Mouse (Mus musculus): ENCODE data around the gene Dync2li1. TPM values are rescaled to one million over a fixed set of nuclear protein-coding genes. Genes with fewer than 3 reads are reported as not detected.

The Dync2li1 gene
- polyA plus RNA-seq, 1 experiment, result 29.6 TPM

DNA sequence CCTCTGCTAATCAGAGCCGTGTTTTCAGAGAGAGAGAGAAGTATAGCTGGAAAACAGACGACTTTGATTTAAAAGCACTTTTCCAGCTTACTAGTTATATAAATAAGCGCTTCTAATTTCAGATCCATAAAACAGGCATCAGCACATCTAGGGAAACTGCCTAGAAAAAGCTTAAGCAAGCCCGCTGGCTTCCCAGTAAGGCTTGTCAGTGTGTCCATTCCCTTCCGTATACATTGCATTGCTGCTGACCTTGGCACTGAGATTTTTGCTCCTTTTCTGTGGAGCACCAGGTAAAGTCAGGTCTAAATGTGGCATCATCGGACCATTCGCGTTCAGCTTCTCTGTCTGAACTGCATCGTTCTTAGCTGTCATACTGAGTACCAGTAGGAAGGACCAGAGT is 16.0 kb downstream of the Dync2li1 start:
- peak in 1 of 2 experiments; percentile 20 for DNase-seq (ENCODE audit: extremely low spot score in 1 of 2, low spot score in 1 of 2)

DNA sequence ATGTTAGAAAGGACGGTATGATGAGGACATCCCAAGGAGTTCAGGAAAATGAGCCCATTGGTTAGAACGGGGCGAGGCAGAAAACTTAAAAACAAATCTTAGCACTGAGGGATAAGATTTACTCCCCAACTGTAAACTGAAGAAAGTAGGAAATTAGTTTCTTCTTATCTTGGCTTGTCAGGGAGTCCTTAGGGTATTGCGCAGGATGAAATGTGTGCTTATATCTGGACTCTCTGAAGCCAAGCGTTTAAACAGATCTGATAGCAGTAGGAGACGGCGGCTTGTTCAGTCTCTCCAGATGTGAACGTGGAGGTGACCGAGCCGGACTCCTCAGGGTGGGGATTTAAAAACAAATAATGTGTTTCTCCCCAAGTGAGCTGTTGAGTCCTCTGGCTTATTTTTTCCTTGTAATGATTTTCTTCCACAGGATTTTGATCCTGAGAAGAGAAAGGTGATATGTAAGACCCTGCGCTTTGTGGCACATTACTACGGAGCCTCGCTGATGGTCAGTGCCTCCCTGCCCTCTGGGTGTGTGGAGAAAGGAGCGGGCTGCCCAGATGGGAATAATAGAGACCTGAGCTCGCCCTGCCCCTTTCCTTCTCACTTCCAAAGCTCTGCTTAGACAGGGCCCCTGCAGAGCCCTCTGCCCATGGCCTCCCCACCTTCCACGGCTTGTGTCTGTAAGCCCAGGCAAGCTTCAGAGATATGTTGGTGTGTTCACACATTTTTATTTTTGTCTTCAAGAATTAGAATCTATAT is 18.2 kb downstream of the Dync2li1 start:
- no peak for DNase-seq (ENCODE audit: extremely low spot score in 1 of 2, low spot score in 1 of 2)

- DNase-seq (ENCODE audit: extremely low spot score in 1 of 2, low spot score in 1 of 2), result no peak
Measured at GRCm38 (mm10) chr17:84645119-84645518, 18.8 kb downstream of the Dync2li1 start.

GRCm38 (mm10) chr17:84645894-84646293 is 19.6 kb downstream of the Dync2li1 start:
- DNase-seq (ENCODE audit: extremely low spot score in 1 of 2, low spot score in 1 of 2), result no peak

DNA sequence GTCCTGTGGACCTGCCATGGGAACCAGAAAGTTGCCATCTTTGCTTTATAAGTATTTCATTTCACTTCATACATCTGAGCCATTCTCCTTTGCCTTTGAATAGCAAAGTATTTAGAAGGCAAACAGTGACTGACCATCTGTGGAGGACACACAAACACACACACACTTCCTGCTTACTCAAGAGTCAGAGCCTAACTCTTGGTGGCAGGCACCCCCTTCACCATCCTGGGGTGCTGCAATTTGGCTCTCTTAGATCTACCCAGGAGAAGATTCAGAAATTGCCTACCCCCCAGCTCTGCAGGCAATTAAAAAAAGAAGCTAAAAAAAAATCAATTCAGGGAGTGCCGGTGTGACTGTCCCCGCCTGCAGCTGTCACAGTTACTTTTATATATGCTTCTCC is 20.2 kb downstream of the Dync2li1 start:
- DNase-seq (ENCODE audit: extremely low spot score in 1 of 2, low spot score in 1 of 2), result peak in 1 of 2 experiments; percentile 31

GRCm38 (mm10) chr17:84647630-84648029 is 21.3 kb downstream of the Dync2li1 start:
- DNase-seq (ENCODE audit: extremely low spot score in 1 of 2, low spot score in 1 of 2), result no peak

- no peak for DNase-seq (ENCODE audit: extremely low spot score in 1 of 2, low spot score in 1 of 2)
Measured at GRCm38 (mm10) chr17:84650302-84651017, 24.2 kb downstream of the Dync2li1 start.

DNA sequence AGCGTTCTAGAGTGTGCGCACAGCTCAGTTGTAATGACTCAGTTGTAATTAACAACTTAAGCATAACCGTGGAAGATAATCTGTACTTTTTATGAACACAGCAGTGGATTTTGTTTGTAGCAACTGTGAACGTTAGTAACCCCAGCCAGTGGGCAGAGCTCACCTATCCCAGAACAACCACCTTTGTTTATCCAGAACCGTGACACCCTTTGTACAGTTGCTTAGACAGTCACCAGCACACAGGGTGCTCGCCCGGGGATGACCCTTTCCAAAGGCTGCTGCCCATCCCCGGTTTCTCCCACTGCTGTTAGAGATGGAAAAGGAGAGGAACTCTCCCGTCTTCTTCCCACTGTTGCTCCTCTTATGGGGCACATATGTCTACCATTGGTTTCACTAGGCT is 27.2 kb downstream of the Dync2li1 start:
- DNase-seq (ENCODE audit: extremely low spot score in 1 of 2, low spot score in 1 of 2), result no peak

DNA sequence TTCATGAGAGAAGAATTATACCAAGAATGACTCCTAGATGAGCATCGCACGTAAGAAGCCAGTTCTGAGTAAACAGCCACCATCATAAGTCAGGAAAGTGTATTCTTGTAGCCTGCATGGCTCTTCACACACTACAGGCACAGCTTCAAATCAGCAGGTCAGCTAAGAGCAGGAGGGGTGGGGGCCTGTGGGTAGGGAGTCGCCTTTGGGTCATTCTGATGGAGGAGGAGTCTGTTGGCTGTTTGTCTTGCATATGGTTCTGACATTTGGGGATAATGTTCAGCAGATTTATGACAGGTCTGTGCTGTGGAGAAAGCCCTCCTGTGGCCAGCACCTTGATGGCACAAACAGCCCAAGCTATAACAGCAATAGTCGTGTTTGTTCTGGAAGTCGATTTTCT is 29.9 kb downstream of the Dync2li1 start:
- DNase-seq (ENCODE audit: extremely low spot score in 1 of 2, low spot score in 1 of 2), result no peak

DNA sequence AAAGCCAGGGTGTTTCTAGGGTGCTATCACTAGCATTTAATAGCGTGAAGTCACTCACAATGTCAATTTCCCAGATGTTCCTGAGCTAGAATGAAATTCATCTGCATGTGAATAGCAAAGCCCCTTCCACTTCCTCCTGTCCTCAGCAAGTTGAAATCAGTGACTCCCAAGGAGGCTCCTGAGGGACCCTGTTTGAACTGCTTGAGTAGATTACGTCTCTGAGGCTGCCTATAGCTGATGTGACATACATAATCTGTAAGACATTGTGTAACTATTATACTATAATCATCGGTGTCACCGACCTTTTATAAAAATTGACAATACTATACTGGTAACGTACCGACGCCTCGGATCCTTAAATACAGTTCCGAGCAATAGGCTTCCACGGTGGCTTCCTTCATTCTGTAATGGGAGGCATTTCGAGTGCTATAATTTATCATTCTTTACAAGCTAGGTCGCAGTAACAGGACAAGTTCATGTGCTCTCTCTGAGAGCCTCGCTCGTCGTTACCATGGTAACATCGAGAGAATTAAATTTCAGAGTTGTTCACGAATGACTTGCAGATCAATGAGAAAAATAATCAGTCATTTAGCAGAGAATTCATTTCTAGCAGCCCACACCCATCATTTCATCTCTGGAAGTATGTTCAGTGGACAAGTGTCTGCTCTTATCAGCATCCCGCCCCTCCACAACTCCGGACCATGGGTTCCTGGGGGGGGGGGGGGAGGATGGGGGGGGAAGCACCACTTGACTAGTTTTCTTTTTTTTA is 30.5 kb downstream of the Dync2li1 start:
- DNase-seq (ENCODE audit: extremely low spot score in 1 of 2, low spot score in 1 of 2), result no peak

- DNase-seq (ENCODE audit: extremely low spot score in 1 of 2, low spot score in 1 of 2), result no peak
Measured at GRCm38 (mm10) chr17:84657422-84657732, 31.1 kb downstream of the Dync2li1 start.

- DNase-seq (ENCODE audit: extremely low spot score in 1 of 2, low spot score in 1 of 2), result no peak
Measured at GRCm38 (mm10) chr17:84657782-84658181, 31.5 kb downstream of the Dync2li1 start.

- DNase-seq (ENCODE audit: extremely low spot score in 1 of 2, low spot score in 1 of 2), result no peak
Measured at GRCm38 (mm10) chr17:84658195-84658594, 31.9 kb downstream of the Dync2li1 start.

- DNase-seq (ENCODE audit: extremely low spot score in 1 of 2, low spot score in 1 of 2), result no peak
Measured at GRCm38 (mm10) chr17:84658951-84659350, 32.7 kb downstream of the Dync2li1 start.

DNA sequence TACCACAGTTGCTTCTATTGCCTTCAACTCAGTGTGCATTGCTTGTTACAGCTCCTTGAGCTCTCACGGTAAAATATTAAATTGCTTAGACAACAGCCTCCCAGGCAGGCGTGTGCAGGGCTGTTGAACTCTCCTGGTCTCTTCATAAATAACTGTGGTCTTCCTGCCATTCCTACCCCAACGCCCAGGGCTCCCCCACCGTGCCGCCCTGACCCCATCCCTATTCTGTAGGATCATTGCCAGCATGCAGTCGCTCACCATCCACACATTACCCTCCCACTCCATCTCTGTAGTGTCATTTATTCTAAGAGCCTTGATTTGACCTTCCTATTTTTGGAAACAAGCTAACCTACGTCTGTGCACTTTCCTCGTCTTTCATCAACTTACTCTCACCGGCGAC is 38.8 kb downstream of the Dync2li1 start:
- DNase-seq (ENCODE audit: extremely low spot score in 1 of 2, low spot score in 1 of 2), result no peak

GRCm38 (mm10) chr17:84665691-84666090 is 39.4 kb downstream of the Dync2li1 start:
- no peak for DNase-seq (ENCODE audit: extremely low spot score in 1 of 2, low spot score in 1 of 2)

- no peak for DNase-seq (ENCODE audit: extremely low spot score in 1 of 2, low spot score in 1 of 2)
Measured at GRCm38 (mm10) chr17:84667848-84668247, 41.6 kb downstream of the Dync2li1 start.

DNA sequence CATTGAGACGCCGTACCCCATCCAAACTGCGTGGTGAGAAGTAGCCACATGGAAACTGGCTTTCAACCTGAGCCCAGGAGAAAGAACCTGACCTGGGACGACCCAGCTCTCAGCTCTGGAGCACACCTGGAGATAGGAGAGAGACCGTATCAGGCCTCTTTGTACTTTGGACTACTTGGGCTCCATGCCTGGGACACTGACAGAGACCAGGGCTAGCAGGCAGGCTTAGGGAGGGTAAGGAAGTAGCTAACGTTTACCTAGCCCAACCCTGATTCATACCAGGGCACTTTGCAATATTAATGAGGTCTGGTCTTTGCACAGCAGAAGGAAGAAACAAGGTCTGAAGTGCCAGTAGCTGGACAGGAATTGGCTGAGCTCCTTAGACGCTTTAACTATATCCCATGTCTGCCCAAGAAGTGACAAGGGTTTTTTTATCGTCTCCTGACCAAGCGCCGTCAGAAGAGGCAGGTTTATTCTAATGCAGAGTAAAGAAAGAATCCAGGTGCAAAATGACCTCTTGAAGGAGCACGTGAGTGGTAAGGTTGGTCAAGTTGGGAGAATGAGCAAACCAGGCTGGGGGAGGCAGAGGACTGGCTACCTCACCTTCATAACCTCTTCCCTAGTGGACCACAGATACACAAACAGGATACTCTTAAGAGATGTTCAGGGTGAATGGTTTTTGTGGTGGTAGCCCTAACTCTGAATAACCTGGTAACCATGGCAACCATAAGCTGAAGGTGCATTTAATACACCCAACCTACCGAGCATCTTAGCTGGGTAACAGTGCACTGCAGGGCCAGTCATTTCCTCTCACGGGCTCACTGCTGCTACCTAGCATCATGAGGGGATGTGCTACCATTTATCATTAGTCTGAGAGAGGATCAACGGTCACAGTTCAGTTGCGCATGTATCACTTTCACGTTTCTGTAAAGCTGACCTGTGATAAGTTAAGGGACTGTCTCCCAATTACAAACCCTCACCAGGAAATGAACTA is 46.4 kb downstream of the Dync2li1 start:
- no peak for DNase-seq (ENCODE audit: extremely low spot score in 1 of 2, low spot score in 1 of 2)

DNA sequence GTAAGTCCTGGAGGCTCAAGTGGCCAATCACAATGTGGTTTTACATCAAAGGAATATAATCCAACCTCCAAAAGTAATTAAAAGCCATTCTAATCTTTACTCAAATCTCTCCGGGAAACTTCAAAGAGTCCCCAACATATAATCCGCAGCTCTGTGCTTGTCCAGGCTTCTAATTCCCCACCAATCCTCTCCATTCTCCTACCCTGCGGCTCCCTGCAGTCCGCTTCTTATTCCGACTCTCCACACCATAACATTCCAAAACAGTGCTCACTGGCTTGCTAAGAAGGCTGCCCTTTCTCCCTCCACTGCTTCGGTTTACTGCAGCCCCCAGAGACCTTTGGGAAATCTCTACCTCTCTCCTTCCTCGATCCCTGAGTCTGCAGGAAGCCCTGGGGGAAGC is 47.8 kb downstream of the Dync2li1 start:
- DNase-seq (ENCODE audit: extremely low spot score in 1 of 2, low spot score in 1 of 2), result no peak

- peak in 1 of 2 experiments; percentile 44 for DNase-seq (ENCODE audit: extremely low spot score in 1 of 2, low spot score in 1 of 2)
Measured at GRCm38 (mm10) chr17:84675204-84675603, 48.9 kb downstream of the Dync2li1 start.

Measured in frontal cortex, adult 2 months (tissue).